Mouse (Mus musculus) T-cell, adult 2 months (primary cell): ENCODE results near the gene Rhebl1.

Source experiments
- DNase-seq: peaks from one replicate; pipeline ENCODE4 v3.0.0; 2022; ENCODE audit warnings: low spot score

Rhebl1 gene

GRCm38 (mm10) chr15:98914903-98915302, 20.6 kb upstream of the Rhebl1 start:
- DNase-seq: no peak

GRCm38 (mm10) chr15:98904692-98905091, 10.4 kb upstream of the Rhebl1 start:
- DNase-seq: peak; percentile 34

GRCm38 (mm10) chr15:98902600-98902999, 8.3 kb upstream of the Rhebl1 start:
- no peak for DNase-seq

GRCm38 (mm10) chr15:98901530-98901929, 7.2 kb upstream of the Rhebl1 start:
- DNase-seq: no peak

- DNase-seq: no peak
Measured at GRCm38 (mm10) chr15:98897928-98898800, 3.8 kb upstream of the Rhebl1 start, which contains the start of gene Dhh. Gene Dhh (minus strand): TSS chr15:98898540.

GRCm38 (mm10) chr15:98897495-98897894, 3.2 kb upstream of the Rhebl1 start:
- DNase-seq: no peak

- DNase-seq: no peak
Measured at GRCm38 (mm10) chr15:98895635-98896589, 1.6 kb upstream of the Rhebl1 start.

- no peak for DNase-seq
Measured at GRCm38 (mm10) chr15:98894746-98895634, 650 bp upstream of the Rhebl1 start.

- DNase-seq: no peak
Measured at GRCm38 (mm10) chr15:98893036-98893435, 1.3 kb downstream of the Rhebl1 start.

GRCm38 (mm10) chr15:98891907-98892606, 2.3 kb downstream of the Rhebl1 start:
- peak; percentile 65 for DNase-seq

GRCm38 (mm10) chr15:98891198-98891742, 3.1 kb downstream of the Rhebl1 start:
- no peak for DNase-seq

- DNase-seq: no peak
Measured at GRCm38 (mm10) chr15:98887526-98887925, 6.8 kb downstream of the Rhebl1 start.

- no peak for DNase-seq
Measured at GRCm38 (mm10) chr15:98886667-98887387, 7.5 kb downstream of the Rhebl1 start.

- no peak for DNase-seq
Measured at GRCm38 (mm10) chr15:98884106-98884505, 10.2 kb downstream of the Rhebl1 start.

- DNase-seq: no peak
Measured at GRCm38 (mm10) chr15:98883661-98884060, 10.7 kb downstream of the Rhebl1 start.

GRCm38 (mm10) chr15:98881656-98882008, 12.7 kb downstream of the Rhebl1 start:
- DNase-seq: no peak

GRCm38 (mm10) chr15:98880978-98881655, 13.2 kb downstream of the Rhebl1 start:
- peak; percentile 95 for DNase-seq

GRCm38 (mm10) chr15:98877331-98877730, 17.0 kb downstream of the Rhebl1 start:
- DNase-seq: peak; percentile 71
